Comparison of ENCODE assay signal across 23 mouse cellular contexts in genomic region chr1:6931876-6932275, GRCm38 (mm10).
DNase-seq lines count a peak whose midpoint lies in the region; TF ChIP-seq lines count a peak whose summit lies in the region.
"Had no signal": no experiment of that assay in that cellular context is flagged by ENCODE, and none has a peak within 500 bp of the region (broad histone marks: within the 10 kb centered on the region; RNA-seq: fewer than 3 reads in every experiment).

No protein-coding gene starts in this region.

- peak; percentile 34 for DNase-seq in ovary, adult 18-20 months (ENCODE audit: low spot score)
- DNase-seq in ovary, postnatal 36 days (ENCODE audit: low spot score), result no peak
- DNase-seq in adrenal gland, postnatal 10 days, result peak; percentile 18
- peak; percentile 24 for DNase-seq in adrenal gland, postnatal 25 days
- no peak for DNase-seq in MN1 (ENCODE audit: low spot score)
- DNase-seq in kidney, adult 2 months, result no peak
- DNase-seq: cerebellum, adult 11-12 months; cerebellum, adult 8-10 months; cerebellum, postnatal 36 days; embryo, embryonic 11 days; gastrocnemius, postnatal 10 days; gastrocnemius, postnatal 36 days; heart, adult 2 months; heart, postnatal 14 days; heart, postnatal 4 days had no signal

- H3K27me3 ChIP-seq in kidney, adult 2 months (replicated peaks; ENCODE audit: control insufficient read depth, insufficient read depth, low read length), result no peaks in the 10 kb centered on the region
- H3K27me3 ChIP-seq: embryonic facial prominence, embryonic 13.5 days; forebrain, embryonic 12.5 days; heart, embryonic 13.5 days had no signal

- WGBS in kidney, adult 2 months, result 24% methylated on average over 1 of the region's 1 CpGs

- no peak overlapping the region for H3K27ac ChIP-seq in kidney, adult 2 months (ENCODE audit: insufficient read depth, low read depth, low read length)
- H3K27ac ChIP-seq: embryonic facial prominence, embryonic 10.5 days; embryonic facial prominence, embryonic 13.5 days; forebrain, embryonic 12.5 days; heart, adult 2 months; heart, embryonic 10.5 days; heart, embryonic 13.5 days; hindbrain, embryonic 14.5 days; hindbrain, postnatal 0 days had no signal

- TF ChIP-seq CTCF in kidney, adult 2 months (conservative IDR thresholded peaks at IDR 0.05; ENCODE audit: insufficient read depth, insufficient read length, low read depth, low read length), result no peak

- no peak for TF ChIP-seq POLR2A in kidney, adult 2 months (IDR thresholded peaks at IDR 0.05; ENCODE audit: low read depth, low read length)

- H3K4me1 ChIP-seq in kidney, adult 2 months (ENCODE audit: control insufficient read depth, insufficient read depth, low read length), result no peaks in the 10 kb centered on the region
- H3K4me1 ChIP-seq: embryonic facial prominence, embryonic 10.5 days; embryonic facial prominence, embryonic 13.5 days; forebrain, embryonic 12.5 days; heart, embryonic 10.5 days; heart, embryonic 13.5 days had no signal

- H3K36me3 ChIP-seq in kidney, adult 2 months (ENCODE audit: control insufficient read depth, insufficient read depth, low read length), result no peaks in the 10 kb centered on the region
- H3K36me3 ChIP-seq: embryonic facial prominence, embryonic 10.5 days; embryonic facial prominence, embryonic 13.5 days; forebrain, embryonic 12.5 days; heart, embryonic 10.5 days; heart, embryonic 13.5 days had no signal

- H3K4me3 ChIP-seq in kidney, adult 2 months (ENCODE audit: insufficient read depth, low read depth, low read length), result no peak overlapping the region
- H3K4me3 ChIP-seq: embryonic facial prominence, embryonic 10.5 days; embryonic facial prominence, embryonic 13.5 days; erythroblast, embryonic 14.5 days; forebrain, embryonic 12.5 days; heart, adult 2 months; heart, embryonic 10.5 days; heart, embryonic 13.5 days had no signal

Comparison
In these comparisons a context has a peak if more than half of its experiments do, and no peak if none do; other contexts are left out.
1. DNase-seq: peak in ovary, adult 18-20 months (single experiment), adrenal gland, postnatal 10 days (single experiment) and adrenal gland, postnatal 25 days (single experiment); none in ovary, postnatal 36 days (single experiment), MN1 (single experiment) and kidney, adult 2 months (single experiment).